Mouse (Mus musculus): ENCODE results near the gene Tlr9.
A peak's percentile ranks its signal among the peaks of the same experiment; 100 is the strongest.

Gene Tlr9

DNA sequence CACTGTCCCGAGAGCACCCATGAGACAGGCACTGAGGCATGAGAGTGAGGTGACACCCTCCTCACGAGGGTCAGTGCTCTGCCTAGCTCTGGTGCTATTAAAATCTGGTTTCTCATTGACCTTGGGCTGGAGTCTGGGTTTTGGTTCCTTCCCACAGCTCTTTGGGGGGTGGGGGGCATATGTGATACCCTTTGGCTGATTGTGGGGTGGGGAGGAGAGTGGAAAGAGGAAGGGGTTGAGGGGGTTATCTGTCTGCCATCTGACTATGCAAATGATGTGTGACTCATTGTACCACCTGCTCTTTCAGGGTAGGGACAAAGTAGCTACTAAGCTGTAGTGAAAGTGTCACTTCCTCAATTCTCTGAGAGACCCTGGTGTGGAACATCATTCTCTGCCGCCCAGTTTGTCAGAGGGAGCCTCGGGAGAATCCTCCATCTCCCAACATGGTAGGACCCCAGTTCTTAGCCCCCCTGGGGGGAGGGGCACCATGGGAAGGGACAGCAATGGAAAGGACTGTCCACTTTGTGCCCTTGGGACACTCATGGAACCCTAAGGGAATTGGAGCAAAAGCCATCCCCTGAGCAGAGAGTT, at the start of gene Tlr9:
Gene Tlr9, plus strand, starts transcription at position 338 of the 591 bp plus-strand sequence.
- no peak for DNase-seq (ENCODE audit: low read depth)

DNA sequence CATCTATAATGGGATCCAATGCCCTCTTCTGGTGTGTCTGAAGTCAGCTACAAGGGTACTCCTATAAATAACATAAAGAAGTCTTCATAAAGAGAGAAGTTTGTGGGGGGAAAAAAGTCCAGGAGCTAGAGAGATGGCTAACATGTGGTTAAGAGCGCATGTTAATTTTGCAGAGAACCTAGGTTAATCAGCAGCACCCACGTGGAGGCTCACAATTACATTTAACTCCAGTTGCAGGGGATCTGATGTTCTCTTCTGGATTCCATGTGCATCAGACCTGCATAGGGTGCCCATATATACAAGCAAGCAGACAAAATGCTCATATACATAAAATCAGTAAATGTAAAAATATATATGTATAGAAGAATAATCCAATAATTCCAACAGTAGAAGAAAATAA, 49.0 kb upstream of the Tlr9 start:
- DNase-seq (ENCODE audit: low read depth): no peak

DNA sequence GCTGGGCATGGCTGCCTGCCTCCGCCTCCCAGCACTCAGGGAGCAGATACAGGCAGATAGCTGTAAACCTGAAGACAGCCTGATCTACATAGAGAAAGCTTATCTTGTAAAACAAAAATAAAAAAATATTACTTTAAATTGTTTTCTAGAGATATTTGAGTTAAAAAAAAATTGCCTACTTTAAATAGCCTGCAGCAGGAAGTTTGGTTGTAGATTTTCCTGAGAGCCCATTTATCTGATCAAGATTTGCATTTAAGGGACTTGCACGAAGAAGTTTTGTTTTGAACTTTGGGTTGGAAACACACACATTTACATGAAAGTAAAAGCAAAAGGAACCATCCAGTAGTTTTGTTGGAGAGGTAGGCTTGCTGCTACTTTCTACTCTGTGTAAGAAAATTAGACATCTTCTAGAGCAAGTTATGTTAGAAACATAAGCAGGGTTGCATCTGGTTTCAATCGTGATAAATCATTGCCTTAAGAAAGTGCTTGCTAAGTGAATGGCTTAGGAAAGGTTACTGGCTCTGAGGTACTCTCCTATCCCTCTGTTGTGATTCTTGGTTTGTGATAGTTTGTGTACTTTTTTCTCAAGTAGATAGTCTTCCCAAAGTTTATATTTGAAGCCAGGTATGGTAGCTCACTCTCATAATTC, 46.7 kb upstream of the Tlr9 start:
- no peak for DNase-seq (ENCODE audit: low read depth)

DNA sequence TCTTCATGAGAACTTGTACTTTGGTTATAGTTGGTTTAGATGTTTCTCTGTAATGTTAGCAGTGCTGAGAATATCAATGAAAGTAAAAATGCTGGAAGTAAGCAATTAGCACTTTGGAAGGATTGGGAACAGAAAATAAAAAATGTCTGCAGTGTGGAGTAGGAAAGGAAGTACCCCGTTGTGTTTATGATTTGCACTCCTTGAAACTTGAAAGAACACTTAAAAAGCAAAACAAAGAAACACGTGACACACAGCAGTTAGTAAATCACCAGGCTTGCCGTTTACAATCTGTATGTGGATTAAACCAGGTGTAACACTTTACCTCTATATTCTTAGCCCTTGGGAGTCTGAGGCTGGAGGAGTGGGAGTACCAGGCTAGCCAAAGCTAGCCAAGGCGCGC, 45.6 kb upstream of the Tlr9 start:
- DNase-seq (ENCODE audit: low read depth): no peak

DNA sequence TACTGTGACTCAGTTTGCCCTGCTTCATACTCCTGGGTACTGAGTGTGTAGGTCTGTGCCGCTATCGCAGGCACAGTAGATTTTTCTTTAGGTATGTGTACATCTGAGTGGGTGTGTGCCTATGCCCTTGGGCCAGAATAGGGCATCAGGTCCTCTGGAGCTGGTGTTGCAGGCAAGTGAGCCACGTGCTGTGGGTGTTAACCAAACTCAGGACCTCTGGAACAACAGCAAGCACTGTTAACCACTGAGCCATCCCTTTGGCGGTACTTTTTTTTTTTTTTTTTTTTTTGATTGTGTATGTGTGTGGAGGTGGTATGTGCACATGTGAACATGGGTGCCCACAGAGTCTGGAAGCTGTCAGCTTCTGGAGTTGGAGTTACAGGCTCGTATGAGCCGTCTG, 44.6 kb upstream of the Tlr9 start:
- DNase-seq (ENCODE audit: low read depth): no peak

DNA sequence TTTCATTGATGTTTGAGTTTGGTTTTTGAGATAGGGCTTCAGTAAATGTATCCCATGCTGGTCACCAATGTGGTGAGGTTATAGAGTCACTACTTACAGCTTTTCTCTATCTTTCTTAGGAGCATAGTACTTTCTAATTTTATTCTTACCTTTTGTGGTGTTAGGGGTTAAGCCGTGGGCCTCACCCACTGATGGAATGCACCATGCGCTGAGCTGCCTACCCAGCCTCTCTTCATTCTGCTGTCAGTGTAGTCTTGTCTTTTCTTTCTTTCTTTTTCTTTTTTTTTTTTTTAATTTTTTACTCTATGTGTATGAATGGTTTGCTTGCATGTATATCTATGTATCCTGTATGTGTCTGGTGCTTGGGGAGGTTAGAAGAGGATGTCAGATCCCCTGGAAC, 42.9 kb upstream of the Tlr9 start:
- no peak for DNase-seq (ENCODE audit: low read depth)

DNA sequence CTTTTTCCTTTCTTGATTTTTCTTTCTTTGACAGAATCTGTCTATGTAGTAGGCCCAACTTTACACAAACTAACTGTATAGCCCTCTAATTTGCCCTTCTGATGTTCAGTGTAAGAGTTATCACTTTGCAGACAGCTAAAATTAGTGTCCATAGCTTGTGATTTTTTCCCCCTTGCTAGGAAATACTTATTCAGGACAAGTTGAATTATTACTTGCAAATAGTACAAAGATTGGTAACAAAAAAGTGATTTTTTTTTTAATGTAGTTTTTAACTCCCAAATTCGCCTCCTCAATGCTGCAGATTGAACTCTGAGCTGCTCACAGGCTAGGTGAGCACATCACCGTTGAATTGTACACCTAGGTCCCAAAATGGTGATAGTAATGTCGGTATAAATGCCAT, 42.4 kb upstream of the Tlr9 start:
- no peak for DNase-seq (ENCODE audit: low read depth)

DNA sequence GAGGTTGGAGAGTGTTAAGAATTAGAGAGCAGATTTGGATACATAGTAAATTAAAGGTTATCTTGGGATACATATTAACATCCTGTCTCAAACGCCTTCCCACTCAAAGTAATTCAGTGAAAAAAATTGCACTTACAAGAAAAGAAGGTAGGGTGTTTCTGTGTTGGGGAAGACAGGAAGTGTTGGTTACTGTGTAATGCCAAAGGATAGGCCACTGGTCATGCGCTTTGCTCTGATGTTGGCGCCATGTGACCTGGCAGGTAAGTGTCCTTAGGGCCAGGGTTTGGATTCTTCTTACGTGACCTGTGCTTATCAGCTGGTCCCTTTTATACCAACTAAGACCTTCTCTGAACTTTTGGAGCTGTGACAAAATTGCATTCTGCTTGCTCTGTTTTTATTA, 40.3 kb upstream of the Tlr9 start:
- no peak for DNase-seq (ENCODE audit: low read depth)

DNA sequence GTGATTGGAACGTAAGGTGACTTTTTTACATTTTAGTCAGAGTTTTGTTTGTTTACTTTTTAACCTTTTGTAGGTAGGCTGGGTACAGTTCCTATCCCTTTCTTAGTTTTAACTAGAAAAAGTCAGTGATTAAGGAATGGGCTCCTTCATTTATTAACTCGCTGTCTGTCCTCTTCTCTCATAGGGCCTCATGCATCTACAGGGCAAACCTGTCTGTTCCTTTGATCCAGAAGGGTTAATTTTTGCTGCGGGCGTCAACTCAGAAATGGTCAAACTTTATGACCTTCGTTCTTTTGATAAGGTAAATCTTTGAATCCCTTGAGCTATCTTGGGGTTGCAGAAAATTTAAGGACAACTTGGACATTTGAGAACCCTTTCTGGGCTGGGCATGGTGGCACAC, 38.4 kb upstream of the Tlr9 start:
- DNase-seq (ENCODE audit: low read depth): no peak

DNA sequence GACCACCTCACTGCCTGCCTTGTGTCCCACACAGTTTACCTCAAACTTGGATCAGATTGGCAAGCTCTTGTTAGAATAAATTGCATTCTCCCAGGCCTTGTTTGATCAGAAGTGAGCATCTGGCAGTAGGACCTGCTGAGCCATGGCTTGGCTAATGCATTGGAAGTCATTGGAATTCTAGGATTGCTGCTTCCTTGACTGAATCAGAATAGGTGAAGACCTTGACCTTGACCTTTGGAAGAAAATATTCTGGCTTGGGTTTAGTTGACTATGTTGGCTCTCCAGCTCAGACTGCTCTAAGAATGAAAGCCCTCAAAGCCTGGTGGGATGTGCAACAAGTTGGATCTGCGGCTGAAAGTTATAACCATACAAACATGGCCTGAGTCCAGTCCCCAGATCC, 31.0 kb upstream of the Tlr9 start:
- DNase-seq (ENCODE audit: low read depth): no peak

DNA sequence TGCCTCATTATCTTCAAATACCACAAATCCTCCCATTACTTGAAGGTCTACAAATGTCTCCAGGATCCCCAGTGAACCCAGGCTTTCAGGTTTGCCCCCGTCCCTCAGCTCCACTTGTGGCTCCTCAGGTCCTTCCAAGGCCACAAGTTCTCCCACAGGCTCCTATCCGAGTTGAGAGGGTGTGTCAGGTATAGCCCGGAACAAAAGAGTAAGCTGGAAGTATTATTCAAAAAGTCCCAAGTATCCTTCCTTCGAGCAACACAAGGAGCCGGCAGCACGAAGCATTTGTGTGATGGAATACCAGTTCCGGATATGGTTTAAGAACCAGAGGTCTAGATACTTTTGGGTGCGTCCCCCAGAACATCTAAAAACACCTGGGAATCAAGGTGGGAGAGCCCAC, 30.4 kb upstream of the Tlr9 start:
- DNase-seq (ENCODE audit: low read depth): no peak

DNA sequence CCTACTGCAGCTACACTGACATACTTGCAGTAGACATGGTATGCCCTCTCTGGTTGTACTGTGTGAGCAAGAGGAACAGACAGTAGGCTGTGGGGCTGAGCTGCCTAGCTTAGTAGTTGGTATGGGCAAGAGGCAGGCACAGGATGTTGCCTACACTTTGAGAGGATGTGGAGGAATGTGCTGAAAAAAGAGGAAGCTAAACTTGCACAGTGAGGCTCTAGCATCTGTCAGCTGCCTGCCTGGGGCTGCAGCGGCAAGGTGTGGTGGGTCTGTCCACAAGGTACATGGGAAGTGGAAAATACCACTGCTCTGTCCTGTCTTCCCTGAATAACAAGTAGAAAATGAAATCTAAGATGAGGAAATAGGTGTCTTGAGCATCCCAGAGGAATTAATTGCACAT, 29.4 kb upstream of the Tlr9 start:
- no peak for DNase-seq (ENCODE audit: low read depth)

DNA sequence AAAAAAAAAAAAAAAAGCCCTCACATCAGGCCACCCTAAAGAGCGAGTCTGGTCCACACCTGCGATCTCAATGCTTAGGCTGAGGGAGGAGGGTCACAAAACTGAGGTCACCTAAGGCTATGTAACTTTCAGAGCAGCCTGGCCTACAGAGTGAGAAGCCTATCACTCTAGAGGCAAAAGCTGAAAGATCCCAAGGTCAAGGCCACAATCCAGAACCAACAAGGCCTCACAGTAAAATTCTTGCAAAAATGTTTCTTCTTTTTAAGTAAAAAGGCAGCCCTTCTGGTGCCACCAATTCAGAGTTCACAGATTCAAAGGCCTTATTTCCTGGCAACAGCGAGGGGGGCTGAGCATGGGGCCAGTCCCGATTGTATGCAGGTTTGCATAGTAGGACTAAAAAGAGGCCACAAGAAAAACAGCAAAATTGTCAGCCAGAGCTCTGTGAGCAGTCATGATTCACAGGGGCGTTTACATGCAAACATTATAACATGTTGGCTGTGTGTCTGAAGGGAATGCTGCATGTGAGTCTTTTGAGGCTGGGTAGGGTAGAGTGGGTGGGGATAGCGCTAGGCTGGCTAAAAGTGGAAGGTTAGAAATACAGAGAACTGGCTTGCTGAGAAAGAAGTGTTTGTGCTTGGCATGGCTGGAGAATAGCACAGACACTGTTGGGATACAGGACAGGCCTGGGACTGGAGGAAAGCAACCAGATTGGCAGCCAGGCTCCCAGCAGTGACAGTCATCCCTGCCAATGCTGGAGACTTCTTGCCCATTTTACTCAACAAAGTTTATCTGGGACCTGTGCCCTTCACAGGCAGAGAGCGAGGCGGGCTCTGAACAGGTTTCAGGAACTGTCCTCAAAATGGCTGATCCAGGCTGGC, 28.2 kb upstream of the Tlr9 start:
- no peak for DNase-seq (ENCODE audit: low read depth)

DNA sequence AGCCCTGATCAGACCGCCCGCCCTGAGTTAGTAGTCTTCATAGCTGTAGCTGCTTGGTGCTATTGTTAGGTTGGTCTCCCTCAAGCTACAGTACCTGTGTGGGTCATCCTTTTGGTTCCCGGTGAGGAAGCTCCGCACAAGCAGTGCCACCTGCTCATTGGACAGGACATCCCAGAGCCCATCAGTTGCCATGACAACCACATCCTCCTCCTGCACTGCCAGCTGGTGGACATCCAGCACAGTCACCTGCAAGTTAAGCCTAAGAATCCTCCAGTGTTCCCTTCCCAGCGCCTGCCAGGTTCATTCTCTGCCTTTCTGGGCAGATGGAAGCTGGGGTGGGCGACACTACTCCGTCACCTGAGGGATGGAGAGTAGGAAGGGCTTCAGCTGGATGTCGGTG, 26.7 kb upstream of the Tlr9 start:
- no peak for DNase-seq (ENCODE audit: low read depth)

DNA sequence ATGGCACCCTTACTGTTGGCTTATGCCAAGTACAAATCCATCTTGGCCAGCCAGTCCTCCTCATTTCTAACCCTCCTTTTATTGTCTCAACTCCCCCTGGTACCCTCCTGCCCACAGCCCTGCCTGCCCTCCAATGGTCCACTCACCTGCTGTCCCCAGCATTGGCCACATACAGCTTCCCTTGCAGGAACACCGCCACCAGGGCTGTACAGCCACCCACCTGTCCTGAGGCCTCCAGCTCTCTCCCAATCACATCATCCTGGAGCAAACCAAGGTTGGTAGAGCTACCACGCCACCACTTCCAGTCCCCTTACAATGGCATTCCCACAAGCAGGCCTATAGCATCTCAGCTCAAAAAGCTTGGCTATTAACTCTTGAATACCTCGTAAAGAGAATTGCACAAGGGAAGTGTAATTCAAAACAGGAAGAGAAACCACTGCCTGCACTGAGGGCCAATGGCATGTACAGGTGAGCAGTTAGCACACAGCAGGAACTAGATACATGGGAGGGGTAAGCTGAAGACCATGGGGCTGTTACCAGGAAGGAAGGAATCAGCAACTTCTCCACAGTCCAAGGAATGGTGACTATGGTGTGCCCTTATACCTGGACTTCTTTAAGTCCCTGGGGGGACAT, 25.2 kb upstream of the Tlr9 start:
- DNase-seq (ENCODE audit: low read depth): no peak

DNA sequence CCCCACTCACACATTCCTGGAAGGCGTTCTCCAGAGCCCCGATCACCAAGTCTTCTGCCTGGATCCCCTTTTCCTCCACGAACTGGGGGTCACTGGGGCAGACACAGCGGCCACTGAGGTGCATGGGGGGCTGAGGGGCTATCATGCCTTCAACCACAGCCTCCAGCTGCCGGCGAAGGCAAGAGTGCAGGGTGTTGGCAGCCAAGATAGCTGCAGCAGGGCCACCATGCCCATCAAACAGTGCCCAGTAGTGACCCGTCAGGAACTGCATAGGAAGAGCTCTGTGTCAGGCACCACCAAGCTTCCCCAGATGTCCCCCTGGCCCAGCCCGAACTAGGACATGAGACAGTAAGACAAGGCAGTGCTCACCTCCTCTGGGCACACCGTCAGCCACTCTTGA, 24.7 kb upstream of the Tlr9 start:
- DNase-seq (ENCODE audit: low read depth): no peak

DNA sequence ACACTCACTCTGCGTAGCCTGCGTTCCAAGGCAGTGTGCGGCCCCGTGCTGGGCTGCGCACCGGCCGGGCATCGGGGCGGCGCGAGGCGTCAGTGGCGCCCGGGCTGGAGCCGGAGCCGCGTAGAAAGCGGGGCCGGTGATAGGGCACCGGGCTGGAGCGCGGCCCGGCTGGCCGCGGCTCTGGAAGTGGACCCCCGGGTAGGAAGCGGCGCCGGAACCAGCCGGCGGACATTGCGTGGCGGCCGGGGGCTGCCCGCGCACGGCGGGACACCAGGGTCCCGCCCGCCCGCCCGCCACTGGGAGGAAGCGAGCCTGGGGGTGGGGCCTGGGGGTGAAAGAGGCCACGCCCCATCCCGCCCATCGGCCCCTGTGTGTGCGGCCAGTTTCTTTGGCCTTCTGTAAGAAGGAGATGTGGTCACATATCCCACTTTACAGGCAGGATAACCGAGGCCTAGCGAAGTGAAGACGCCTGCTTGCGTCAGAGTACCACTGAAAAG, 23.4 kb upstream of the Tlr9 start:
- peak; percentile 36 for DNase-seq (ENCODE audit: low read depth)

DNA sequence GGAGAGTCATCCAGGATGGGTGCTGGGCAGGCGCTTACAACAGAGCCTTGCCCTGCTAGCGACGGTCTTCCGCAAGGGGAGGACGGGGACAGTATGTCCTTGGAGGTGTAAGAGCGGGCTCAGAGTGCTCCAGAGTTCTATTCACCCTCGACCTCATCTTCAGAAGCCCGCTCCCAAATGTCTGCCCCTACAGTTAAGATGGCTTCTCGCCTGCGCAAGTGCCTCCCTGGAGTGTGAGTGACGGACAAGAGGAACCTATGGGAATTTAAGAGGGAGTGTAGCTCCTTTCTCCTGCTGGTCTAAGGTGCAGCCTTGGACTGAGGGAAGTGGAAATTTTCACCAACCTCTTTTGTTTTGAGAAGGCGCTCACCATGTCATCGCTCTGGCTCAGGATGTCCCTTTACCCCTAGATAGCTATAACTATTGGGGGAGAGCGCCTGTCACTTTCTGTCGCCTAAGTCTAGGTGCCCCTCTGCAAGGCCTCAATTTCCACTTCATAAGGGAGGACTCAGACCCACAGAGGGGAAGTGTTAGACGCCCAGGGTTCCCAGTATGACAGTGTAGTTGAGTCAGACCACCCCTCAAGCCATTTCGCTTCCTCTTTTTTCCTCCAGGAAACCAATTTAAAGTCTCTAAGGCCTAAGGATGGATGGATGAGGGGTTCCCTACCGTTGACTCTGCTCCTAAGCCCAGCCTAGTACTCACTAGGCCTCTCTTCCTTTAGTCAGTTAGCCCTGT, 22.7 kb upstream of the Tlr9 start, which contains the start of gene Ppm1m:
Gene Ppm1m, minus strand, starts transcription at position 212 of the 738 bp plus-strand sequence.
- no peak for DNase-seq (ENCODE audit: low read depth)

DNA sequence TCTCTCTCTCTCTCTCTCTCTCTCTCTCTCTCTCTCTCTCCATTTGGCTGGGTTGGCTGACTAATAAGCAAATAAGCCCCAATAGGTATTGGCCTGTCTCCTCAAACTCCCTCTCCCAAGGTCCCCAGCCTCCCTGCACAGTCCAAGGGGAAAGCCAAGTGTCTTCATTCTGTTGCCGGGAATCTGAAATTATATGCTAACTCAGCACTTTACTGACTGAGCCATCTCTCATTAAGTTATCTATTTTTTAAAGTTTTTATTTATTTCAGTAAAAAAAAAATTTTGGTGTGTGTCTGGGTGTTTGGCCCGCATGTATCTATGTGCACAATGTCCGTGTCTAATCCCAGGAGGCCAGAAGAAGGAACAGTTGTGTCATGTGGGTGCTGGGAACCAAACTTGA, 20.5 kb upstream of the Tlr9 start:
- DNase-seq (ENCODE audit: low read depth): no peak

DNA sequence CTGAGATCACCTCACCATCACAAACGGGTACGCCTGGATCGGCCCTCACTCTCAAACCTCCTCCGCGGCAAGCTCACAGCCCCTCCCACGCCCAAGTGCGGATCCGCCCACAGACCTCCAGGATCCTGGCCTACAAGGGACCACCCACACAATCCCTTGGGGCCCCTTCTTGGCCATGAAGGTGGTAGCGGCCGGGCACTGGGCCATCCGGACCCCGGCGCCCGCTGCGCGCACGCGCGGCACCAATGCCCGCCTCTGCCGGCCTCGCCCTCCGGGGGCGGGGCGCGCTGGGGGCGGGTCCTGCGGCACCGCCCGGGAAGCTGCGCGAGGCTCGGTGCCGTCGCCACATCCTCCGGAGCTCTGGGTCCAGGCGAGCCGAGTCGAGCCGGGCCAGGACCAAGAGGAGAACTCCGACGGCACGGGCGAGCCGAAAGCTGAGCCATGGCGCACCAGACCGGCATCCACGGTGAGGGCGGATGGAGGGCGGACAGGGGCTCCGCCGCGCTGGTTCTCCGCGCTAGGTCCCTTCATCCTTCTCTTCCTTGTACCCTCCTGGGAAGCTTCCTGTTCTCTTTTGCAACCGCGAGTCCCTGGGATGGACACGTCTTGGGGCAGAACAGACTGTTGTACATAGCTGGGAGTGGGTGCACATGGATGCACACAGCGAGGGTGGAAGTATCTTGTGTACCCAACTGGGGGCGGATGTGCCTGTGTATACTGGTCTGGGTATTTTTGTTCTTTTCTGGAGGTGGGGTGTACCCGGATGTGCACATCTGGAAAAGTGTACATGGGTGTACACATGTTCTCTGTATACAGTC, 19.4 kb upstream of the Tlr9 start, which contains the start of gene Twf2:
Gene Twf2, plus strand, starts transcription at position 290 of the 818 bp plus-strand sequence.
- peak; percentile 70 for DNase-seq (ENCODE audit: low read depth)

All from c-Kit-positive CD71-positive TER-119-negative erythroid progenitor cells, embryonic 14.5 days (primary cell).